9 mouse cellular contexts compared by ENCODE assay signal in genomic region chr13:33079391-33079790, GRCm38 (mm10). TPM values are rescaled to one million over a fixed set of nuclear protein-coding genes. Genes with fewer than 3 reads are reported as not detected.
DNase-seq lines count a peak whose midpoint lies in the region; ATAC-seq and TF ChIP-seq lines count a peak whose summit lies in the region.
"Had no signal": no experiment of that assay in that cellular context is flagged by ENCODE, and none has a peak within 500 bp of the region (broad histone marks: within the 10 kb centered on the region; RNA-seq: fewer than 3 reads in every experiment).

No protein-coding gene starts in this region.

- peaks cover 0 to 34% of the 10 kb centered on the region in 2 experiments; a peak in 3 of 4 replicates for H3K4me1 ChIP-seq in CH12.LX (ENCODE audit: control insufficient read depth in 1 of 2, insufficient read depth in 2 of 2)
- H3K4me1 ChIP-seq in embryonic facial prominence, embryonic 11.5 days (ENCODE audit: control insufficient read depth, insufficient read depth, low read length): no peaks in the 10 kb centered on the region
- H3K4me1 ChIP-seq in intestine, embryonic 16.5 days (ENCODE audit: control insufficient read depth, insufficient read depth, low read length): no peaks in the 10 kb centered on the region
- H3K4me1 ChIP-seq in olfactory bulb, adult 2 months (ENCODE audit: control insufficient read depth, insufficient read depth, low read length): 0 out of 2 replicates have a peak, but pooled peaks cover 2% of the 10 kb centered on the region
- H3K4me1 ChIP-seq: limb, embryonic 12.5 days had no signal

- no peaks in the 10 kb centered on the region for H3K9me3 ChIP-seq in CH12.LX (replicated peaks; ENCODE audit: low read length)
- no peaks in the 10 kb centered on the region for H3K9me3 ChIP-seq in embryonic facial prominence, embryonic 11.5 days (replicated peaks; ENCODE audit: control insufficient read depth, low read length)
- H3K9me3 ChIP-seq in intestine, embryonic 16.5 days (ENCODE audit: control insufficient read depth, low read length): no peaks in the 10 kb centered on the region
- H3K9me3 ChIP-seq: limb, embryonic 12.5 days had no signal

- peak; percentile 40 for DNase-seq in heart, adult 8-10 months (ENCODE audit: low spot score)
- no peak for DNase-seq in heart, postnatal 4 days
- peak; percentile 43 for DNase-seq in CH12.LX (ENCODE audit: extremely low read depth)
- peak; percentile 55 for DNase-seq in embryonic facial prominence, embryonic 11.5 days (ENCODE audit: low spot score)
- DNase-seq in right cerebral cortex, postnatal 14 days: no peak
- no peak for DNase-seq in spleen, postnatal 10 days (ENCODE audit: low spot score in 2 of 2)

- no peaks in the 10 kb centered on the region for H3K79me2 ChIP-seq in CH12.LX (replicated peaks; ENCODE audit: control insufficient read depth, extremely low read depth, insufficient read depth, poor library complexity, severe bottlenecking)

- TF ChIP-seq CTCF in CH12.LX (conservative IDR thresholded peaks at IDR 0.05 in 1 of 2, IDR thresholded peaks at IDR 0.05 in 1 of 2; ENCODE audit: low read depth in 2 of 2, low read length in 2 of 2): peak; percentile 54 to 72
- 0 out of 2 replicates have a peak, but pooled peaks have one; percentile 16 for TF ChIP-seq CTCF in olfactory bulb, adult 2 months (IDR thresholded peaks at IDR 0.05; ENCODE audit: insufficient read depth, low read depth, low read length)

- in situ Hi-C loops in CH12.LX (cut with MboI; ENCODE audit: low pct_ligation_motif_present, low pct_unique_long_range_greater_than_20kb, low sequenced_read_pairs): loop anchor here (10.0 to 25.0 kb wide), 3 partner anchors 75 to 483 kb away; partner anchors contain the start of gene Serpinb9

- H3K9ac ChIP-seq in CH12.LX (ENCODE audit: insufficient read depth, low read depth): no peak overlapping the region
- no peak overlapping the region for H3K9ac ChIP-seq in embryonic facial prominence, embryonic 11.5 days (replicated peaks; ENCODE audit: low read length)
- no peak overlapping the region; the same call in 1 of the 2 replicates for H3K9ac ChIP-seq in intestine, embryonic 16.5 days (ENCODE audit: low read depth, low read length)
- H3K9ac ChIP-seq: limb, embryonic 12.5 days had no signal

- dilution Hi-C loops in CH12.LX (cut with MboI; ENCODE audit: extremely low pct_ligation_motif_present, extremely low pct_unique_long_range_greater_than_20kb, low sequenced_read_pairs): no loop called here

- ATAC-seq in embryonic facial prominence, embryonic 11.5 days (replicated peaks; ENCODE audit: insufficient number of reproducible peaks, low FRiP score, low TSS enrichment, low read depth): no peak
- ATAC-seq in intestine, embryonic 16.5 days: no peak; the same call in 1 of the 2 replicates

- H3K36me3 ChIP-seq in CH12.LX (replicated peaks in 1 of 2; ENCODE audit: control insufficient read depth in 1 of 2, insufficient read depth in 1 of 2, low read length in 1 of 2): no peaks in the 10 kb centered on the region
- no peaks in the 10 kb centered on the region for H3K36me3 ChIP-seq in embryonic facial prominence, embryonic 11.5 days (replicated peaks; ENCODE audit: control insufficient read depth, insufficient read depth, low read depth, low read length)
- H3K36me3 ChIP-seq in intestine, embryonic 16.5 days (ENCODE audit: control insufficient read depth, insufficient read depth, low read length): no peaks in the 10 kb centered on the region
- H3K36me3 ChIP-seq: limb, embryonic 12.5 days had no signal

- H3K4me2 ChIP-seq in CH12.LX (ENCODE audit: insufficient read depth, low read depth, poor library complexity, severe bottlenecking): peak overlapping the region; percentile 77
- H3K4me2 ChIP-seq in embryonic facial prominence, embryonic 11.5 days (ENCODE audit: low read depth, low read length): no peak overlapping the region
- H3K4me2 ChIP-seq in intestine, embryonic 16.5 days (ENCODE audit: low read depth, low read length): peak overlapping the region; percentile 37; the same call in 1 of the 2 replicates
- H3K4me2 ChIP-seq: limb, embryonic 12.5 days had no signal

- no peak for TF ChIP-seq POLR2A in CH12.LX (IDR thresholded peaks at IDR 0.05; ENCODE audit: low read depth, low read length)
- no peak for TF ChIP-seq POLR2A in olfactory bulb, adult 2 months (IDR thresholded peaks at IDR 0.05; ENCODE audit: insufficient read depth, low read depth, low read length)

- no peak overlapping the region for H3K4me3 ChIP-seq in CH12.LX (replicated peaks in 1 of 3; ENCODE audit: low read depth in 2 of 3, low read length in 2 of 3, poor library complexity in 1 of 3)
- H3K4me3 ChIP-seq in embryonic facial prominence, embryonic 11.5 days (ENCODE audit: low read depth, low read length): no peak overlapping the region
- H3K4me3 ChIP-seq in intestine, embryonic 16.5 days (ENCODE audit: low read length): no peak overlapping the region
- H3K4me3 ChIP-seq in olfactory bulb, adult 2 months (ENCODE audit: insufficient read depth, low read depth, low read length): no peak overlapping the region
- H3K4me3 ChIP-seq: limb, embryonic 12.5 days had no signal

- TF ChIP-seq RAD21 in CH12.LX (IDR thresholded peaks at IDR 0.05; ENCODE audit: low read depth, low read length): peak; percentile 51

- no peaks in the 10 kb centered on the region for H3K27me3 ChIP-seq in CH12.LX (replicated peaks)
- no peaks in the 10 kb centered on the region for H3K27me3 ChIP-seq in embryonic facial prominence, embryonic 11.5 days (ENCODE audit: control insufficient read depth, insufficient read depth, low read length)
- no peaks in the 10 kb centered on the region for H3K27me3 ChIP-seq in intestine, embryonic 16.5 days (replicated peaks; ENCODE audit: control insufficient read depth, insufficient read depth, low read length)
- H3K27me3 ChIP-seq: limb, embryonic 12.5 days had no signal

- no peak for TF ChIP-seq EP300 in CH12.LX (IDR thresholded peaks at IDR 0.05; ENCODE audit: low read length)

- WGBS in embryonic facial prominence, embryonic 11.5 days: 23% methylated on average over 6 of the region's 6 CpGs
- 20% methylated on average over 6 of the region's 6 CpGs for WGBS in intestine, embryonic 16.5 days
- WGBS in olfactory bulb, adult 2 months: 26% methylated on average over 6 of the region's 6 CpGs

- no peak overlapping the region for H3K27ac ChIP-seq in CH12.LX (ENCODE audit: insufficient read depth, low read depth)
- no peak overlapping the region for H3K27ac ChIP-seq in embryonic facial prominence, embryonic 11.5 days (replicated peaks; ENCODE audit: low read depth, low read length)
- no peak overlapping the region for H3K27ac ChIP-seq in intestine, embryonic 16.5 days (ENCODE audit: low read length)
- H3K27ac ChIP-seq in olfactory bulb, adult 2 months (ENCODE audit: insufficient read depth, low read depth, low read length): no peak overlapping the region
- H3K27ac ChIP-seq: limb, embryonic 12.5 days had no signal

TF ChIP-seq in CH12.LX, 34 proteins besides CTCF, POLR2A, EP300 and RAD21:
- TF ChIP-seq ZKSCAN1 (IDR thresholded peaks at IDR 0.05; ENCODE audit: borderline replicate concordance, low read depth, low read length) (no peak), USF1 (IDR thresholded peaks at IDR 0.05; ENCODE audit: low read depth, low read length) (no peak), MAFK (IDR thresholded peaks at IDR 0.05; ENCODE audit: insufficient replicate concordance, low read length) (no peak), USF2 (conservative IDR thresholded peaks at IDR 0.05; ENCODE audit: low read depth, low read length) (no peak), SMC3 (IDR thresholded peaks at IDR 0.05; ENCODE audit: low read depth, low read length) (peak; percentile 63), SIN3A (IDR thresholded peaks at IDR 0.05; ENCODE audit: low read length) (no peak)

RNA-seq across cellular contexts. Expression of gene Serpinb1b, which starts 1.0 kb away (rescaled TPM):
- total RNA-seq in heart, adult 8-10 months (2022): not detected
- total RNA-seq in heart, postnatal 4 days (2021): not detected
- 0.08 TPM in 2 replicates for total RNA-seq in CH12.LX (2012; rRNA removed)
- 0.62 and 0.98 TPM in 2 replicates for total RNA-seq in CH12.LX (2014; rRNA removed)
- polyA plus RNA-seq in CH12.LX (2012; ENCODE audit: insufficient read length, low read depth): 0.56 and 0.64 TPM in 2 replicates
- polyA plus RNA-seq in embryonic facial prominence, embryonic 11.5 days (2014; fragmentation: Nextera tagmentation; extraction: Ambion mirVana): 0.15 and 0.32 TPM in 2 replicates
- polyA plus RNA-seq in intestine, embryonic 16.5 days (2015; fragmentation: Nextera tagmentation; extraction: Ambion mirVana): 0.15 and 0.18 TPM in 2 replicates
- polyA plus RNA-seq in olfactory bulb, adult 2 months (2012; ENCODE audit: insufficient read depth, insufficient read length, low replicate concordance, missing spikeins): not detected in 2 replicates

RNA-seq across cellular contexts. Expression of gene Serpinb9b, which starts 52.2 kb away (rescaled TPM):
- under 1 TPM in 3 of 4 experiments, not detected in 1; 0.16 to 0.22 (median 0.17) TPM for total RNA-seq in heart, adult 8-10 months (2022)
- under 1 TPM; 0.26 to 0.99 TPM for total RNA-seq in heart, postnatal 4 days (2021)
- total RNA-seq in CH12.LX (2012; rRNA removed) (not detected in 2 replicates), CH12.LX (2014; rRNA removed) (0.24 TPM in 1 of 2 replicates, not detected in the other)
- polyA plus RNA-seq in CH12.LX (2012; ENCODE audit: insufficient read length, low read depth): not detected in 2 replicates
- 0.20 TPM in 1 of 2 replicates, not detected in the other for polyA plus RNA-seq in embryonic facial prominence, embryonic 11.5 days (2014; fragmentation: Nextera tagmentation; extraction: Ambion mirVana)
- polyA plus RNA-seq in intestine, embryonic 16.5 days (2015; fragmentation: Nextera tagmentation; extraction: Ambion mirVana): 0.16 and 0.32 TPM in 2 replicates
- not detected in 2 replicates for polyA plus RNA-seq in olfactory bulb, adult 2 months (2012; ENCODE audit: insufficient read depth, insufficient read length, low replicate concordance, missing spikeins)
- polyA plus RNA-seq: limb, embryonic 12.5 days had no signal

Comparison
In these comparisons a context has a peak if more than half of its experiments do, and no peak if none do; other contexts are left out.
1. DNase-seq: peak in heart, adult 8-10 months (single experiment), CH12.LX (single experiment) and embryonic facial prominence, embryonic 11.5 days (single experiment); none in heart, postnatal 4 days (single experiment), right cerebral cortex, postnatal 14 days (single experiment) and spleen, postnatal 10 days (0 of 2).